Mouse (Mus musculus) cortical plate, adult 2 months (tissue): ENCODE measurements around the gene Ptprn.
A peak's percentile ranks its signal among the peaks of the same experiment; 100 is the strongest.

Experiments
- CTCF ChIP-seq: fragments of 200-500 bp; IDR thresholded peaks from 2 replicates; pipeline ENCODE4 v1.5.1; 2011; ENCODE audit warnings: mild to moderate bottlenecking, control low read depth, low read length; ENCODE audit not compliant: insufficient read depth; ENCODE audit errors: extremely low read depth
- POLR2A ChIP-seq: fragments of 200-500 bp; IDR thresholded peaks from 2 replicates; pipeline ENCODE4 v1.6.1; 2011; ENCODE audit warnings: mild to moderate bottlenecking, low read length, control low read depth; ENCODE audit not compliant: insufficient read depth; ENCODE audit errors: extremely low read depth

- TF ChIP-seq CTCF (no peak), POLR2A (0 out of 2 replicates have a peak, but pooled peaks have one; percentile 7)
Observed at GRCm38 (mm10) chr1:75214442-75214841, 49.9 kb downstream of the Ptprn start.
